Mouse (Mus musculus) neural tube, embryonic 12.5 days (tissue): Measurements from ENCODE around the gene Odc1. TPM values are rescaled to one million over a fixed set of nuclear protein-coding genes. Genes with fewer than 3 reads are reported as not detected.
A peak's percentile ranks its signal among the peaks of the same experiment; 100 is the strongest.

Experiments used
- ATAC-seq: fragments of 200-750 bp; cut with Nextera tagmentation; 2 replicates; pipeline ENCODE4 v1.8.0; 2017; ENCODE audit warnings: low read depth, mild to moderate bottlenecking, moderate TSS enrichment, moderate library complexity; ENCODE audit not compliant: low FRiP score
- H3K27ac ChIP-seq: fragments of 300-500 bp; sonication (generic); 2 replicates; pipeline ENCODE4 v1.5.1; 2016
- H3K27me3 ChIP-seq: fragments of 300-500 bp; sonication (generic); replicated peaks from 2 replicates; pipeline ENCODE4 v1.6.1; 2016; ENCODE audit warnings: mild to moderate bottlenecking
- H3K36me3 ChIP-seq: fragments of 300-500 bp; sonication (generic); 2 replicates; pipeline ENCODE4 v1.6.1; 2016; ENCODE audit warnings: mild to moderate bottlenecking
- H3K4me1 ChIP-seq: fragments of 300-500 bp; sonication (generic); 2 replicates; pipeline ENCODE4 v1.6.1; 2016
- H3K4me2 ChIP-seq: fragments of 300-500 bp; sonication (generic); replicated peaks from 2 replicates; pipeline ENCODE4 v1.6.1; 2016; ENCODE audit warnings: mild to moderate bottlenecking
- H3K4me3 ChIP-seq: fragments of 300-500 bp; sonication (generic); 2 replicates; pipeline ENCODE4 v1.5.1; 2016
- H3K9ac ChIP-seq: fragments of 300-500 bp; sonication (generic); 2 replicates; pipeline ENCODE4 v1.6.1; 2016; ENCODE audit warnings: mild to moderate bottlenecking
- H3K9me3 ChIP-seq: fragments of 300-500 bp; sonication (generic); 2 replicates; pipeline ENCODE4 v1.6.1; 2016; ENCODE audit warnings: mild to moderate bottlenecking
- WGBS: fragments of 180-500 bp; shearing (Covaris S2); methylation state at CpG from one replicate; pipeline ENCODE4 v1.1.7; 2016; 5-methylcytosine and 5-hydroxymethylcytosine counted together
- polyA plus RNA-seq: library from polyadenylated mRNA; unstranded; fragments of >200 nt; fragmentation: Nextera tagmentation; extraction: Ambion mirVana; gene quantifications from 2 replicates; pipeline ENCODE4 v1.2.1, GENCODE M21; 2016

Odc1 gene
- polyA plus RNA-seq, result 221 and 229 TPM in 2 replicates

DNA sequence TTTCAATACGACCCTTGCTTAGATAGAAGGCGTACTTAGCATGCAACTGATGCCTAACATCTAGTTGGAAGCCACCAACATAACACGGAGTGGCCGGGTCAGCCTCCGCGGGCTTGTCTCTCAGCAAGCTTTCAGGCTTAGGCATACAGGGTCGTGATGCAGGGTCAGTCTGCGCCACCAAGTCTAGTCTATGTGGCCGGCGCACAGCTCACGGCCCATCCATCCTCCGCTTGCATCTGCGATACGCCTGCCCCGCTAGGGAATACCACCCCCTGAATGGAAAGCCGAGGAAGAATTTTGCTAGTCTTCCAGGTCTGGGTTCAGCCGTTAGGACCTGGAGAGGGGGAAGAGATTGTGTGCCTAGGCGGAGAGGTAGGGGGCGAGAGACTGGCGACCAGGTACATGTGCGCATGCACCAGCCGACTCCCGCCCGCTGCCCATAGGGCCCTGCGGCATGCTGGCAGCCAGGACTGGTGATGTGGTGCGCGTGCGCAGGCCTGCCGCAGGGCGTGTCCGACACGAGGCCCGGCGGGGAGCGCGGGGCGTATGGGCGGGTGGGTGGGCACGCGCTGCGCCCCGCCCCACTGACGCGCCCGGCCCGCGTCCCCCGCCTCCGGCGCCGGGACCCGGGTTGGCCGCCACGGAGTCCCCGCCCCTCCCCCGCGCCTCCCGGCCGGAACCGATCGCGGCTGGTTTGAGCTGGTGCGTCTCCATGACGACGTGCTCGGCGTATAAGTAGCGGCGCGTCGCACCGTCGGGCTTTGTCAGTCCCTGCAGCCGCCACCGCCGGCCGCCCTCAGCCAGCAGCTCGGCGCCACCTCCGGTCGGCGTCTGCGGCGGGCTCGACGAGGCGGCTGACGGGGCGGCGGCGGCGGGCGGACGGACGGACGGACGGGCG is at the start of gene Odc1:
Gene Odc1 (plus strand): TSS at position 586 of the 898 bp plus-strand sequence.
- H3K36me3 ChIP-seq, result peaks cover 28% of the 10 kb centered on the region
- H3K4me3 ChIP-seq, result peak within 1 kb of the TSS; percentile 84
- H3K4me2 ChIP-seq, result peak within 1 kb of the TSS; percentile 80
- ATAC-seq, result peak; percentile 97
- peak within 1 kb of the TSS; percentile 94 for H3K9ac ChIP-seq
- H3K4me1 ChIP-seq, result peaks cover 12% of the 10 kb centered on the region
- WGBS, result under 1% methylated on average over 90 of the region's 98 CpGs
- no peaks in the 10 kb centered on the region for H3K27me3 ChIP-seq
- peak within 1 kb of the TSS; percentile 90 for H3K27ac ChIP-seq
- no peaks in the 10 kb centered on the region for H3K9me3 ChIP-seq

DNA sequence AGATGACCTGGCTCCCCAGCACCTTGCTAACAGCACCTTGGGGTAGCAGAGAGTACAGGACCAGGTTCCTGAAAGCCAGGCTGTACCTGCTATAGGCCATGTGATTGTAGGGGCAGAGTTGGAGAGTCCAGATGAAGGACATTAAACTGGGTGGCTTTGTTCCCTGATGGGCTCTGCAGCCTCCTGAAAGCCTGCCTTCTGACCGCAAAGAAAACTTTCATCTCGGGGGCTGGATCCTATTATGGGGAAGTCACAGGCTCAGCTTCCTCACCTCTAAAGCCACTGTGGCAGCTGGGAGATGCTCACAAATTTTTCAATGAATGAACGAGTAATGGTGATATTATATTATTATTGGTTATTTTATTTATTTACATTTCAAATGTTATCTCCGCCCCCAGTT is 49.8 kb upstream of the Odc1 start:
- H3K9me3 ChIP-seq, result no peaks in the 10 kb centered on the region
- H3K27me3 ChIP-seq, result no peaks in the 10 kb centered on the region
- H3K4me2 ChIP-seq, result no peak overlapping the region
- H3K4me1 ChIP-seq, result peaks cover 11% of the 10 kb centered on the region
- no peak overlapping the region for H3K4me3 ChIP-seq
- no peaks in the 10 kb centered on the region for H3K36me3 ChIP-seq
- no peak overlapping the region for H3K9ac ChIP-seq
- no peak overlapping the region for H3K27ac ChIP-seq
- ATAC-seq, result no peak
- 62% methylated on average over 4 of the region's 4 CpGs for whole genome bisulfite sequencing

DNA sequence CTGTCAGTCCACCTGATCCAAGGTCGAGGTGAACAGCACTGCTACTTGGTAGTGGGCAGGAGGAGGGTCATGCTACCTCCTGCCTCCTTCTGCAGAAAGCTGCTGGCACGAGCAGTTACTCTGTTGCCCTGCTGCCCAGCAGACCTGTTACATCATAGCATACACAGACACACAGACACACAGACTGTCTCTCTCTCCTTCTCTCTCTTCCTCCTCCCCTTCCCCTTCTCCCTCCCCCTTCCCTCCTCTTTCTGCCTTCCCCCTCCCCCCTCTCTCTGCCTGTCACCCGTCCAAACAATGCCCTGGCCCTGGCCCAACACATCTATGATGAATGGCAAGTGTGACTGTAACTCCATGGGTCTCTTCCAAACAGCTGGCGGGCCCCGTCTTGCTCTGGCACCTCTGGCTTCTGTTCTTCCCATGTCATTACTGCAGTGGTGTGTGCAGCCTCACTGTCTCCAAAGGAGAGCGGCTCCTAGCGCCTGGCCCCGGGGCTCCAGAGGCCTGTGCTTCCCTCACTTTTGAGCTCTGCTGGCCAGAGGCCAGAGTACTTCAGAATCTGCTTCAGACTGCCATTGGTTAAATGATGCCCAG is 48.6 kb upstream of the Odc1 start:
- Histone ChIP-seq H3K4me2 (0 out of 2 replicates have a peak overlapping the region, but pooled peaks have one; percentile 12), H3K36me3 (no peaks in the 10 kb centered on the region), H3K4me3 (no peak overlapping the region), H3K9me3 (no peaks in the 10 kb centered on the region), H3K27me3 (no peaks in the 10 kb centered on the region), H3K9ac (no peak overlapping the region), H3K4me1 (peaks cover 11% of the 10 kb centered on the region), H3K27ac (no peak overlapping the region)
- WGBS, result 26% methylated on average over 8 of the region's 8 CpGs
- ATAC-seq, result peak; percentile 50; the same call in 1 of the 2 replicates

DNA sequence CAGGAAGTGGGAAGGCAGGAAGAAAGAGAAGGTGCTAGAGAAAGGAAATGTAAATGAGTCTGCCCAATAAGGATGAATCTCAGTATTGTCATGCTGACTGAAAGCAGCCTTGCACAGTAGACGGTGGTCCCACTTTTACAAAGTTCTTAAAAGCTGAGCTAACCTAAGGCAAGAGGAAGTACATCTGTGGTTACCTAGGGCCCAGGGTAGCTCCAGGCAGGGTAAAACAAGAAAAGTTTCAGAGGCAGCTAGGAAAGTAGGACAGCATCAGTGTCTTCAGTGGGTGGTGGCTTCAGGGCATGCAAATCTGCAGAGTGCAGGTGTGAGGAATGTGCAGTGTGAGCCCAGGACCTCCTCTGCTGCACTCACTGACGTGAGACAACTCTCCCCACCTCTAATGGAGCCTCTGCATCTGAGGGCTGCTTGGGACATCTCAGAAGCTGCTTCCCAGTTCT is 38.9 kb upstream of the Odc1 start:
- H3K4me1 ChIP-seq, result no peaks in the 10 kb centered on the region
- WGBS, result 37% methylated on average over 2 of the region's 2 CpGs
- no peaks in the 10 kb centered on the region for H3K27me3 ChIP-seq
- no peaks in the 10 kb centered on the region for H3K9me3 ChIP-seq
- ATAC-seq, result no peak
- H3K4me3 ChIP-seq, result no peak overlapping the region
- no peak overlapping the region for H3K9ac ChIP-seq
- H3K27ac ChIP-seq, result no peak overlapping the region
- no peak overlapping the region for H3K4me2 ChIP-seq
- H3K36me3 ChIP-seq, result no peaks in the 10 kb centered on the region

- Histone ChIP-seq H3K27me3 (no peaks in the 10 kb centered on the region), H3K4me1 (no peaks in the 10 kb centered on the region), H3K9me3 (no peaks in the 10 kb centered on the region), H3K36me3 (no peaks in the 10 kb centered on the region), H3K4me2 (no peak overlapping the region), H3K4me3 (no peak overlapping the region), H3K27ac (no peak overlapping the region), H3K9ac (no peak overlapping the region)
- WGBS, result 63% methylated on average over 5 of the region's 5 CpGs
- no peak for ATAC-seq
These were observed 38.2 kb upstream of the Odc1 start for GRCm38 (mm10) chr12:17506117-17506993.

GRCm38 (mm10) chr12:17506994-17507542 is 37.5 kb upstream of the Odc1 start:
- no peak for ATAC-seq
- H3K27ac ChIP-seq, result no peak overlapping the region
- no peak overlapping the region for H3K4me3 ChIP-seq
- WGBS, result 64% methylated on average over 13 of the region's 13 CpGs
- no peak overlapping the region for H3K9ac ChIP-seq
- H3K36me3 ChIP-seq, result no peaks in the 10 kb centered on the region
- no peaks in the 10 kb centered on the region for H3K9me3 ChIP-seq
- H3K4me1 ChIP-seq, result no peaks in the 10 kb centered on the region
- H3K27me3 ChIP-seq, result no peaks in the 10 kb centered on the region
- no peak overlapping the region for H3K4me2 ChIP-seq

- H3K4me2 ChIP-seq, result no peak overlapping the region
- H3K27me3 ChIP-seq, result no peaks in the 10 kb centered on the region
- no peaks in the 10 kb centered on the region for H3K9me3 ChIP-seq
- no peaks in the 10 kb centered on the region for H3K36me3 ChIP-seq
- no peak for ATAC-seq
- H3K27ac ChIP-seq, result no peak overlapping the region
- H3K4me3 ChIP-seq, result no peak overlapping the region
- no peaks in the 10 kb centered on the region for H3K4me1 ChIP-seq
- WGBS, result 91% methylated on average over 1 of the region's 1 CpGs
- H3K9ac ChIP-seq, result no peak overlapping the region
These were observed 35.3 kb upstream of the Odc1 start for GRCm38 (mm10) chr12:17509310-17509709.

- no peaks in the 10 kb centered on the region for H3K9me3 ChIP-seq
- no peak overlapping the region for H3K4me2 ChIP-seq
- no peak overlapping the region for H3K4me3 ChIP-seq
- no peaks in the 10 kb centered on the region for H3K27me3 ChIP-seq
- no peaks in the 10 kb centered on the region for H3K4me1 ChIP-seq
- no peak overlapping the region for H3K9ac ChIP-seq
- no peak overlapping the region for H3K27ac ChIP-seq
- 52% methylated on average over 12 of the region's 12 CpGs for WGBS
- H3K36me3 ChIP-seq, result no peaks in the 10 kb centered on the region
- no peak for ATAC-seq
These were observed 34.4 kb upstream of the Odc1 start for GRCm38 (mm10) chr12:17510158-17510557.

GRCm38 (mm10) chr12:17511019-17511418 is 33.6 kb upstream of the Odc1 start:
- Histone ChIP-seq H3K4me3 (no peak overlapping the region), H3K27ac (no peak overlapping the region), H3K36me3 (no peaks in the 10 kb centered on the region), H3K4me1 (no peaks in the 10 kb centered on the region), H3K9ac (no peak overlapping the region), H3K9me3 (no peaks in the 10 kb centered on the region), H3K4me2 (no peak overlapping the region), H3K27me3 (no peaks in the 10 kb centered on the region)
- WGBS, result 91% methylated on average over 6 of the region's 6 CpGs
- no peak for ATAC-seq

GRCm38 (mm10) chr12:17529180-17529579 is 15.4 kb upstream of the Odc1 start:
- ATAC-seq, result no peak
- Histone ChIP-seq H3K9ac (no peak overlapping the region), H3K9me3 (no peaks in the 10 kb centered on the region), H3K4me1 (no peaks in the 10 kb centered on the region), H3K4me2 (no peak overlapping the region), H3K27me3 (no peaks in the 10 kb centered on the region), H3K27ac (no peak overlapping the region), H3K4me3 (no peak overlapping the region), H3K36me3 (no peaks in the 10 kb centered on the region)
- WGBS, result 80% methylated on average over 3 of the region's 3 CpGs

GRCm38 (mm10) chr12:17529726-17530125 is 14.9 kb upstream of the Odc1 start:
- Histone ChIP-seq H3K4me1 (no peaks in the 10 kb centered on the region), H3K4me2 (no peak overlapping the region), H3K4me3 (no peak overlapping the region), H3K27ac (no peak overlapping the region), H3K9ac (no peak overlapping the region), H3K9me3 (no peaks in the 10 kb centered on the region), H3K27me3 (no peaks in the 10 kb centered on the region), H3K36me3 (no peaks in the 10 kb centered on the region)
- 83% methylated on average over 6 of the region's 6 CpGs for WGBS
- ATAC-seq, result no peak

- WGBS, result 77% methylated on average over 4 of the region's 4 CpGs
- H3K9me3 ChIP-seq, result no peaks in the 10 kb centered on the region
- no peak for ATAC-seq
These were observed 13.8 kb upstream of the Odc1 start for GRCm38 (mm10) chr12:17530825-17531224.

More at GRCm38 (mm10) chr12:17530825-17531224, 13.8 kb upstream of the Odc1 start:
- Histone ChIP-seq H3K27ac (no peak overlapping the region), H3K4me2 (no peak overlapping the region), H3K36me3 (no peaks in the 10 kb centered on the region), H3K27me3 (no peaks in the 10 kb centered on the region), H3K4me3 (no peak overlapping the region), H3K9ac (no peak overlapping the region), H3K4me1 (no peaks in the 10 kb centered on the region)
